Mouse (Mus musculus) cerebellum, adult 11-12 months (tissue): ENCODE data around the gene Sirt3.
"Not testable (repeated sequence)": the region's sequence is repeated elsewhere in the genome, so short reads cannot be mapped to it uniquely, and the experiment has no call there.

Experiments
- DNase-seq: peaks from one replicate; pipeline ENCODE4 v3.0.0; 2022

Gene Sirt3

DNA sequence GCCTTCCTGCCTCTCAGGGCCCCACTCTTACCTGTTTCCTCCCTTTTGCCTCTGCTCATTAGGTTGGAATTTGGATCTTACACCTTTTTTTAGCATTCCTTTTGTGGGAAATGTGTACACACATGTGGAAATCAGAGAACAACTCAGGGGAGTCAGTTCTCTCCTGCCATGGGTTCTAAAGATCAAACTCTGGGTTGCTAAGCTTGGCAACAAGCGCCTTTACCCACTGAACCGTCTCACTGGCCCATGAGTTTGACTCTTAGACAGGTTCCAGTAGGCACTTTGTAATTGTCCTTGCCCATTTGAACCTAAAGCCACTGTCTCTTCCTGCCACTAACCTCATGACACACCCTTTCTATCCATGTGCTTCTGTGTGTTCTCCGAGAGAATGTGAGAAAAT lies 12.5 kb upstream of the Sirt3 start:
- no peak for DNase-seq

DNA sequence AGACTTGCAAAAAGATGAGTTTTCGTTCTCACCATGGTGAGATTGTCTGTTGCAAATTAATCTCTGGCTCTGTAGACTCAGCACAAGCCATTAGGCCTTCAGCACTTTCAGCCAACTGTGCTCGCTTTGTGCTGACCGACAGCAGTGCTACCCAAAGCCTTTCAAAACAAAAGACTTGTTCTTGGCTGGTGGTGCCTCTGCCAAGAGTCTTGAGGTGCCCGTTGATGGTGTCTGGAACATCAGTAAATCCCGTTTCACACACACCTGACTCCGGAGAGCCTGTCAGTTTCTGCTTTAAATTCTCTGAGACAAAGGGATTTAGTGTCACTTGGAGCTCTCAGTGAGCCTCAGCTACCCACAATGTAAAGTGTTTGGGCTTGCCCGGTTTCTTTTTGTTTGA lies 11.9 kb upstream of the Sirt3 start:
- no peak for DNase-seq

DNA sequence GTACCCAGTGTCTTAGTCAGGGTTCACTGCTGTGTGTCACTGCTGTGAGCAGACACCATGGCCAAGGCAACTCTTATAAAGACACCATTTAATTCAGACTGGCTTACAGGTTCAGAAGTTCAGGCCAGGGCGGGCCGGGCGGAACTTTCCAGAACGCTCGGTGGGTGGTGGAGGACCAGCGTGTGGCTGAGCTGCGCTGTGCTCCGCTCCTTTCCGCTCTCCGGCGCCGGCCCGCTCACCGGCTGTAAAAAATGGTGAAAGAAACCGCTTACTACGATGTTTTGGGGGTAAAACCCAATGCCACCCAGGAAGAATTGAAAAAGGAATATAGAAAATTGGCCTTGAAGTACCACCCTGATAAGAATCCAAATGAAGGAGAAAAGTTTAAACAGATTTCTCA lies 8.5 kb upstream of the Sirt3 start:
- DNase-seq: not testable (repeated sequence)

- DNase-seq: no peak
Measured at GRCm38 (mm10) chr7:140882469-140882803, 327 bp upstream of the Sirt3 start.

- DNase-seq: no peak
Measured at GRCm38 (mm10) chr7:140880865-140881515, 1.1 kb downstream of the Sirt3 start.

GRCm38 (mm10) chr7:140880419-140880818 lies 1.7 kb downstream of the Sirt3 start:
- DNase-seq: no peak

GRCm38 (mm10) chr7:140879355-140879754 lies 2.8 kb downstream of the Sirt3 start:
- no peak for DNase-seq

DNA sequence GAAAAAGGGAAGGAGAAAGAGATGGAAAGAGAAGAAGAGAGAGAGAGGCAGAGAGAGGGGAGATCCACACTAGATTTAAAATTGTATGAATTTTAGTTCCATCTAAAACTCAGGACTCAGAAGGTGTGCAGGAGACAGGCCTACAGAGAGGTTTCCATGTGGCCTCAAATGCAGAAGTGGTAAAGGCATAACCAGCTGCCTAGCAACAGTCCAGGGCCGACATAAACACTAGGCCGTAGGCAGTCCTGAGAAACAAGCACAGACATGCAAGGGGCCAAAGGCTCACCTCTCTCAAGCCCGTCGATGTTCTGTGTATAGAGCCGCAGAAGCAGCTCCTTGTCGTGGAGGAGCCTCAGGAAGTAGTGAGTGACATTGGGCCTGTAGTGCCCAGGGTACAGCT lies 4.7 kb downstream of the Sirt3 start:
- no peak for DNase-seq

- DNase-seq: no peak
Measured at GRCm38 (mm10) chr7:140874224-140874623, 7.9 kb downstream of the Sirt3 start.

DNA sequence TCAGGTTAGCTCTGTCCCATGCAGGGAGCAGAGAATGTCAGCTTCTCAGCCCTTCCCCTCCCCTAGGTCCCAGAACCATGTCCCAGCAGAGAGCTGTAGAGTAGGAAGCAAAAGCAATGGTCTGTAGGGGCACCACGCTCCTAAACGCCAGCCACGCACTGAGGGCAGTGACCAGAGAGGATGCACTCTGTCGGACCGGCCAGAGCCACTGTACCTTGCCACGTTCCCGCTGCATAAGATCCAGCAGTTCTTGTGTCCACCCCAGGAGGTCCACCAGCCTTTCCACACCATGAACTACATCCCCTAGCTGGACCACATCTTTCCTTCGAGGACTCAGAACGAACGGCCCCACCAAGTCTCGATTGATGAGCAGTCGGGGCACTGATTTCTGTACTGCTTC lies 17.3 kb downstream of the Sirt3 start:
- no peak for DNase-seq

- no peak for DNase-seq
Measured at GRCm38 (mm10) chr7:140860728-140861127, 21.4 kb downstream of the Sirt3 start.

DNA sequence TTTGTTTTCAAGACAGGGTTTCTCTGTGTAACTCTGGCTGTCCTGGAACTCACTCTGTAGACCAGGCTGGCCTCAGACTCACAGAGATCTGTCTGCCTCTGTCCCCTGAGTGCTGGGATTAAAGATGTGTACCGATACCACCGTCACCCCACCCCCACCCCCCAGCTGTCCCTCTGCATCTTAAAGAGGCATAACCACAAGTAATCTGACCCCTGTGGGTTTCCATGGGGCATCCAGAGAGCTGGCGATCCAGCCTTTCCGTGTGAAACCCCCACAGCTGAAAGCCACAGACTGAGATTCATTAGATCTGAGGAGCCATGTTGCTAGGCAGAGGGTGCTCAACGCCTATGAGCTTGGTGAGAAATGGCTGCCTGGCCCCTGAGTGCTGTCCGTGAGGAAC lies 22.1 kb downstream of the Sirt3 start:
- no peak for DNase-seq

- no peak for DNase-seq
Measured at GRCm38 (mm10) chr7:140858746-140859145, 23.4 kb downstream of the Sirt3 start.

DNA sequence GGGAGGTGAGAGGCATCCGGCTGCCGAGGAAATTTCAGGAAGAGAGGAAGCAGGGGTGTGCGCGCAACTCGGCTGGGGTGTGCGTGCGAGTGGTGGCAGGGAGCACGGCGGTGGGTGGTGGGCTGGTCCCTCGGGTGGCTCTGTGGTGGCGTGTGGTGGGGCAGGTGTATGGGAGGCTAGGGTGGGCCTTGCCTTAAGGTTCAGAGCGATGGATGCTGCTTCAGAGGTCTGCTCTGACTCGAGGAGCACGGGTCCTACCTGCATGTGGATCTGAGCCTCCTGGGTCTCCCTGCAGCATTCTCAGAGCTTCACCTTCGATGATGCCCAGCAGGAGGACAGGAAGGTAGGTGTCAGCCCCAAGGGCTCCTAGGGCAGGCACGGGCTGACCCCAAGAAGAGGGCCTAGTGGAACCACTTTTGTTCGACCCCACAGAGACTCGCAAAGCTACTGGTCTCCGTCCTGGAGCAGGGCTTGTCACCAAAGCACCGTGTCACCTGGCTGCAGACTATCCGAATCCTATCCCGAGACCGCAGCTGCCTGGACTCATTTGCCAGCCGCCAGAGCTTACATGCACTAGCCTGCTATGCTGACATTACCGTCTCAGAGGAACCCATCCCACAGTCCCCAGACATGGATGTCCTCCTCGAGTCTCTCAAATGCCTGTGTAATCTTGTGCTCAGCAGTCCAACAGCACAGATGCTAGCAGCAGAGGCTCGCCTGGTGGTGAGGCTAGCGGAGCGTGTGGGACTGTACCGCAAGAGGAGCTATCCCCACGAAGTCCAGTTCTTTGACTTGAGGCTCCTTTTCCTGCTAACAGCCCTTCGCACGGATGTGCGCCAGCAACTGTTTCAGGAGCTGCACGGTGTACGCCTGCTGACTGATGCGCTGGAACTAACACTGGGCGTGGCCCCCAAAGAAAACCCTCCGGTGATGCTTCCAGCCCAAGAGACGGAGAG lies 24.3 kb downstream of the Sirt3 start, which contains the start of gene Bet1l:
Gene Bet1l (minus strand): TSS at position 28 of the 956 bp plus-strand sequence.
- DNase-seq: no peak

GRCm38 (mm10) chr7:140856785-140857549 lies 25.1 kb downstream of the Sirt3 start, which contains the start of gene Ric8a:
Gene Ric8a (plus strand): TSS chr7:140856957.
- peak; percentile 89 for DNase-seq

- DNase-seq: peak; percentile 88
Measured at GRCm38 (mm10) chr7:140855860-140856784, 26.0 kb downstream of the Sirt3 start, which contains the start of gene Gm45785. Gene Gm45785 (minus strand): TSS chr7:140856331.

- DNase-seq: no peak
Measured at GRCm38 (mm10) chr7:140855181-140855580, 26.9 kb downstream of the Sirt3 start.

GRCm38 (mm10) chr7:140854483-140854882 lies 27.6 kb downstream of the Sirt3 start:
- no peak for DNase-seq

GRCm38 (mm10) chr7:140853386-140853785 lies 28.7 kb downstream of the Sirt3 start:
- no peak for DNase-seq

DNA sequence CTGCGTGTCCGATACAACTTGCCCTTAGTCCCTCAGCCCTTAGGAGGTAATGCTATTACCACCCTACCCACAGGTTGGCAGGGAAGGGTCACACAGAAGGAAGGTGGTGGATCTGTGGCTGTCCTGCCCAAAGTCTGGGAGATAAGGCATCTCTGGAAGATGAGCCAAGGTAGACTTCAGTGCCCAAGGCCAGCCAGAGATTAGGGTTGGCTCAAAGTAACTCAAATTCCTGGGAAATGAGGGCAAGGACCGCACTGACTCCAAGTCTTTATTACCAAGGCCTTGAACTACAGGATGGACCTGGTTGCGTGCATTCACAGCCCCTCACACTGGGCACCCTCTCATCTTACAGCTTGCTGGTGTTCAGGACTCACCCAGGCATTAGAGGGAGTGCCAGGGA lies 30.2 kb downstream of the Sirt3 start:
- no peak for DNase-seq

DNA sequence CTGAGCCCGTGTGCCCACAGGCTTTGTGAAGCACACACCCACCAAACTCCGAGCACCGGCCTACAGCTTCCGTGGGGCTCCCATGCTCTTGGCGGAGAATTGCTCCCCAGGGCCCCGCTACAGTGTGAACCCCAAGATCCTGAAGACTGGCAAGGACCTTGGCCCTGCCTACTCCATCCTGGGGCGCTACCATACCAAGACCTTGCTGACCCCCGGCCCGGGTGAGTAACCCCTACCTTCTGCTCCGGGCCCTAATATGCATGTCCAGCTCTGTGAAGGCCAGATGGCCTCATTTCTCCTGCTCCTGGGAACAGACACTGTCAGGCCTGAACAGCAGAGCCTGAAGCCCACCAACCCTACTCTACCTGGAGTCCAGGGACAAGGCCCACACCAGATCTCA lies 33.5 kb downstream of the Sirt3 start:
- no peak for DNase-seq
